Mouse (Mus musculus): Measurements from ENCODE around the gene Ckap5. TPM values are rescaled to one million over a fixed set of nuclear protein-coding genes. Genes with fewer than 3 reads are reported as not detected.
A peak's percentile ranks its signal among the peaks of the same experiment; 100 is the strongest.

Gene Ckap5
- polyA plus RNA-seq, 1 experiment from 2014 or later, result 63.7 TPM

DNA sequence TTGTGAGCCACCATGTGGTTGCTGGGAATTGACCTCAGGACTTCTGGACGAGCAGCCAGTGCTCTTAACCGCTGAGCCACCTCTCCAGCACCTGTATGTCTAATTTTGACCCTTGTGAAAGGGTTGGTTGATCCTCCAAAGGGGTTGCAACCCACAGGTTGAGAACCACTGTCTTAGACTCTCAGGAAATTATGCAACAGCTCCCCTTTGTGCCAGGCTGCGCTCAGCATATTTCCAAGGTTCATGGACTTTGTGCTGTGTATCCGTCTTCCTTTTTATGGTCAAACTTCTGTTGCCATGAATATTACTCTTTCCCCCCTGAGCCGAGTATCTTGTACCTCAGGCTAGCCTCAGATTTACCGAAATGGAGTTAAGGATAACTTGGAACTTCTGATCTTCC is 134.4 kb downstream of the Ckap5 start:
- ATAC-seq (ENCODE audit: low FRiP score, low TSS enrichment), result no peak
- H3K36me3 ChIP-seq (ENCODE audit: insufficient read depth, low read length), result peaks cover 57% of the 10 kb centered on the region
- no peak overlapping the region for H3K27ac ChIP-seq (ENCODE audit: low read length)
- no peak overlapping the region for H3K4me3 ChIP-seq (ENCODE audit: low read length)
- H3K4me1 ChIP-seq (ENCODE audit: insufficient read depth, low read length), result no peaks in the 10 kb centered on the region
- no peak overlapping the region for H3K4me2 ChIP-seq (replicated peaks; ENCODE audit: low read depth, low read length)
- 92% methylated on average over 6 of the region's 6 CpGs for WGBS
- H3K9ac ChIP-seq (replicated peaks; ENCODE audit: low read length), result no peak overlapping the region
- no peaks in the 10 kb centered on the region for H3K27me3 ChIP-seq (ENCODE audit: insufficient read depth, low read length)
- no peaks in the 10 kb centered on the region for H3K9me3 ChIP-seq (ENCODE audit: low read length)

GRCm38 (mm10) chr2:91664780-91665179 is 138.2 kb downstream of the Ckap5 start:
- Histone ChIP-seq H3K36me3 (ENCODE audit: insufficient read depth, low read length) (peaks cover 61% of the 10 kb centered on the region), H3K9ac (replicated peaks; ENCODE audit: low read length) (no peak overlapping the region), H3K9me3 (ENCODE audit: low read length) (no peaks in the 10 kb centered on the region), H3K27me3 (ENCODE audit: insufficient read depth, low read length) (no peaks in the 10 kb centered on the region), H3K27ac (ENCODE audit: low read length) (no peak overlapping the region), H3K4me3 (ENCODE audit: low read length) (no peak overlapping the region), H3K4me2 (replicated peaks; ENCODE audit: low read depth, low read length) (no peak overlapping the region), H3K4me1 (ENCODE audit: insufficient read depth, low read length) (no peaks in the 10 kb centered on the region)
- no peak for ATAC-seq (ENCODE audit: low FRiP score, low TSS enrichment)

DNA sequence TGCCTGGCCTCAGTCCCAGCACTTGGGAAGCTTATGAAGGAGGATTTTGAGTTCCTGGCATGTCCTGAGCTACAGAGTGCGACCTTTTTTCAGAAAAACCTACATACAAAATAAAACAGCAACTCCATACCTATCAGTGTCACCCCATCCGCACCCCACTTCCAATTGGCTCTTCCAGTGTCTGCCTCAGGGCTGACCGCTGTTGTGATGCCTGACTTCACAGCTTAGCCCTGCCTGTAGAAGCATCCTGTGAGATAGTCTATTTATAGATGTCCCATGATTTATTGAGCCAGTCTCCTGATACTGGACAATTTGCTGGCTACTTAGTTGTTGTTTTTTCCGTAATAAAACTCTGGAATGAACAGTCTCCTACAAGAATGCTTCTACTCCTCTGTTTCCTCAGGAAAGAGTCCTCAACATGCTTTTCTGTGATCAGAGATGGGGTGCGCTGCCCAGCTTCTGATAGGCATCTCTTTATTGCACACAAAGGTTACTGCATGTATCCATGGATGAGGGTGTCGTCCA is 139.9 kb downstream of the Ckap5 start:
- H3K4me1 ChIP-seq (ENCODE audit: insufficient read depth, low read length), result no peaks in the 10 kb centered on the region
- H3K27ac ChIP-seq (ENCODE audit: low read length), result no peak overlapping the region
- no peak overlapping the region for H3K4me2 ChIP-seq (replicated peaks; ENCODE audit: low read depth, low read length)
- no peak for ATAC-seq (ENCODE audit: low FRiP score, low TSS enrichment)
- H3K4me3 ChIP-seq (ENCODE audit: low read length), result no peak overlapping the region
- H3K9me3 ChIP-seq (ENCODE audit: low read length), result no peaks in the 10 kb centered on the region
- H3K27me3 ChIP-seq (ENCODE audit: insufficient read depth, low read length), result no peaks in the 10 kb centered on the region
- H3K9ac ChIP-seq (replicated peaks; ENCODE audit: low read length), result no peak overlapping the region
- H3K36me3 ChIP-seq (ENCODE audit: insufficient read depth, low read length), result peaks cover 69% of the 10 kb centered on the region
- 73% methylated on average over 6 of the region's 6 CpGs for WGBS

- 85% methylated on average over 2 of the region's 2 CpGs for WGBS
- no peak overlapping the region for H3K27ac ChIP-seq (ENCODE audit: low read length)
- H3K9me3 ChIP-seq (ENCODE audit: low read length), result no peaks in the 10 kb centered on the region
- no peak for ATAC-seq (ENCODE audit: low FRiP score, low TSS enrichment)
- peaks cover 70% of the 10 kb centered on the region for H3K36me3 ChIP-seq (ENCODE audit: insufficient read depth, low read length)
- no peak overlapping the region for H3K9ac ChIP-seq (replicated peaks; ENCODE audit: low read length)
- no peak overlapping the region for H3K4me2 ChIP-seq (replicated peaks; ENCODE audit: low read depth, low read length)
- no peaks in the 10 kb centered on the region for H3K4me1 ChIP-seq (ENCODE audit: insufficient read depth, low read length)
- no peak overlapping the region for H3K4me3 ChIP-seq (ENCODE audit: low read length)
- no peaks in the 10 kb centered on the region for H3K27me3 ChIP-seq (ENCODE audit: insufficient read depth, low read length)
Measured at GRCm38 (mm10) chr2:91667747-91668146, 141.2 kb downstream of the Ckap5 start.

DNA sequence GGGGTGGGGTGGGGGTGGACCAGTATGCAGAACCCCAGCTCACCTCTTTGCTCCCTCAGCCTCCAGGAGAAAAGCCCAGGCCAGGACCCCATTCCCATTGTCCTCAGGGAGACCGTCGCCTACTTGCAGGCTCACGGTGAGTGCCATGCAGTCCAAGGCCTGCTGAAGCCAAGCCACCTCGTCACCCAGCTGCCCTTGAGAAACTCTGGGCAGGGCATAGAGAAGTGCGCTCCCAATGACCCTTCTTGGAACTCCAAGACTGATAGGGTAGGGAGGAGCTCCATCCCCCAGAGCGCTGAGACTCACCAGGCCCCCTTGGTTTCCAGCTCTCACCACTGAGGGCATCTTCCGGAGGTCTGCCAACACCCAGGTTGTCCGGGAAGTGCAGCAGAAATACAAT is 142.8 kb downstream of the Ckap5 start:
- no peak overlapping the region for H3K4me3 ChIP-seq (ENCODE audit: low read length)
- no peak overlapping the region for H3K9ac ChIP-seq (replicated peaks; ENCODE audit: low read length)
- ATAC-seq (ENCODE audit: low FRiP score, low TSS enrichment), result 0 out of 2 replicates have a peak, but pooled peaks have one; percentile 11
- no peaks in the 10 kb centered on the region for H3K9me3 ChIP-seq (ENCODE audit: low read length)
- no peaks in the 10 kb centered on the region for H3K4me1 ChIP-seq (ENCODE audit: insufficient read depth, low read length)
- no peak overlapping the region for H3K27ac ChIP-seq (ENCODE audit: low read length)
- no peaks in the 10 kb centered on the region for H3K27me3 ChIP-seq (ENCODE audit: insufficient read depth, low read length)
- 92% methylated on average over 8 of the region's 8 CpGs for WGBS
- no peak overlapping the region for H3K4me2 ChIP-seq (replicated peaks; ENCODE audit: low read depth, low read length)
- H3K36me3 ChIP-seq (ENCODE audit: insufficient read depth, low read length), result peaks cover 65% of the 10 kb centered on the region

DNA sequence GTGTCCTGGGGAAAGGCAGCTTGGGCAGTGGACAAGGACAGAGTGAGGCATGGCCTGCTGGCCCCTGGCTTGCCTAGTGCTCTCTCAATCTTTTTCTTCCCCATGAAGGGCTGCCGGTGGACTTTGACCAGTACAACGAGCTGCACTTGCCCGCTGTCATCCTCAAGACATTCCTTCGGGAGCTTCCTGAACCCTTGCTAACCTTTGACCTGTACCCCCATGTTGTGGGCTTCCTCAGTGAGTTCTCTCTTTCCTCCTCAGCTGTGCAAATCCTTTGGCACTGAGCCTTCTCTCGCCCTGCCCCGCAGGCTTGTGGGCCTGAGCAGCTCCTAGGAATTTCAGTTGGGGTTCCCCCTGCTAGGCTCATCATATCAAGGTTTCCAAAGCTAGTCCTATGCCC is 143.5 kb downstream of the Ckap5 start:
- Histone ChIP-seq H3K9ac (replicated peaks; ENCODE audit: low read length) (no peak overlapping the region), H3K27ac (ENCODE audit: low read length) (no peak overlapping the region), H3K4me3 (ENCODE audit: low read length) (no peak overlapping the region), H3K4me1 (ENCODE audit: insufficient read depth, low read length) (no peaks in the 10 kb centered on the region), H3K36me3 (ENCODE audit: insufficient read depth, low read length) (peaks cover 59% of the 10 kb centered on the region), H3K27me3 (ENCODE audit: insufficient read depth, low read length) (no peaks in the 10 kb centered on the region), H3K9me3 (ENCODE audit: low read length) (no peaks in the 10 kb centered on the region), H3K4me2 (replicated peaks; ENCODE audit: low read depth, low read length) (no peak overlapping the region)
- WGBS, result 74% methylated on average over 6 of the region's 6 CpGs
- no peak for ATAC-seq (ENCODE audit: low FRiP score, low TSS enrichment)

Other genes with a start within 250 kb of the Ckap5 start
- gene 1110051M20Rik, start 82.1 kb upstream of the Ckap5 start, polyA plus RNA-seq (2015; fragmentation: Nextera tagmentation; extraction: Ambion mirVana), result 66.9 and 68.9 TPM in 2 replicates
- 7.6 and 9.0 TPM in 2 replicates for gene Lrp4, start 69.3 kb upstream of the Ckap5 start, polyA plus RNA-seq (2015; fragmentation: Nextera tagmentation; extraction: Ambion mirVana)
- 1.2 and 1.8 TPM in 2 replicates for gene F2, start 109.7 kb downstream of the Ckap5 start, polyA plus RNA-seq (2015; fragmentation: Nextera tagmentation; extraction: Ambion mirVana)
- 12.6 and 13.8 TPM in 2 replicates for gene Zfp408, start 123.0 kb downstream of the Ckap5 start, polyA plus RNA-seq (2015; fragmentation: Nextera tagmentation; extraction: Ambion mirVana)
- 137 and 142 TPM in 2 replicates for gene Arhgap1, start 123.1 kb downstream of the Ckap5 start, polyA plus RNA-seq (2015; fragmentation: Nextera tagmentation; extraction: Ambion mirVana)
- gene Atg13, start 183.8 kb downstream of the Ckap5 start, polyA plus RNA-seq (2015; fragmentation: Nextera tagmentation; extraction: Ambion mirVana), result 29.1 and 29.2 TPM in 2 replicates
- 20.6 and 24.7 TPM in 2 replicates for gene Harbi1, start 184.1 kb downstream of the Ckap5 start, polyA plus RNA-seq (2015; fragmentation: Nextera tagmentation; extraction: Ambion mirVana)
- 20.7 and 24.5 TPM in 2 replicates for gene Ambra1, start 203.4 kb downstream of the Ckap5 start, polyA plus RNA-seq (2015; fragmentation: Nextera tagmentation; extraction: Ambion mirVana)